9 mouse cellular contexts compared by ENCODE assay signal in the genomic region with DNA sequence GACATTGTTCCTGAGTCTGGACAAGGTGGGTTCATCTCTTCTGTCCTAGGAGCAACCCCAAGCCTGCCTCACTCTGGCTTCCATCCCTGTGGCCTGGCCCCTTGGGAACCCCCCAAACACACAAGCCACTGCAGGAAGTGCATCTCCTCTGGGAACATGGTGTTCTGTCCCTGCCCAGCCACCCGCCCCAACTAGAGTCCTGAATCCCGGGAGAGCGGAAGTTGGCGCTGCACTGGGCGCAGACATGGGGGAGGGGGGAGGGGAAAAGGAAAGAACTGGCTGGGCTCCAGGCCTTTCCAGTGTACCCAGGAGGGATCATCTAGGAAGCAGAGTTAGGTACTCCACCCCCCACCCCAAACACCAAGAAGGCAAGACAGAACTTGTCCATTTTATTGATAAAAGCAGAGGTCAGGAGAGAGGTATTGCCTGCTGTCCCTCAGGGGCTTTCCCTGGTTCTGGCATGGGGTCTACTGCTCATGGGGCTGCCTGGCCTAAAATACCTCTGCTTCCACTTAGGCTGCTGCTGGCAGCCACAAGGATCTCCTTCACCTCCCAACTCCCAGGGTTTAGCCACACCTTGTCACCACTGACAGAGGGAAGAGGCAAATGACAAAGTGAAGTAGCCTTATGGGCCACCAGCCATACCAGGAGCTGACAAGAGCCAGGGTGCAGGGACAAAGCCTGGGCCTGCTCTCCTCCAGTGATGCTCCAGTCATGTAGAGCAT. TPM values are rescaled to one million over a fixed set of nuclear protein-coding genes. Genes with fewer than 3 reads are reported as not detected.
A peak's percentile ranks its signal among the peaks of the same experiment; 100 is the strongest.
DNase-seq lines count a peak whose midpoint lies in the region; ATAC-seq and TF ChIP-seq lines count a peak whose summit lies in the region.
"Had no signal": no experiment of that assay in that cellular context is flagged by ENCODE, and none has a peak within 500 bp of the region (broad histone marks: within the 10 kb centered on the region; RNA-seq: fewer than 3 reads in every experiment).

No protein-coding gene starts in this region.

- TF ChIP-seq POLR2A in heart, adult 2 months (IDR thresholded peaks at IDR 0.05; ENCODE audit: insufficient read depth, low read depth, low read length): no peak

- intact Hi-C loops in heart, adult 2 months (cut with DNase I): loop anchor here (10.0 kb wide), 1 partner anchor 529 kb away; a partner anchor contains a TSS

- H3K27ac ChIP-seq in heart, adult 2 months: peak overlapping the region; percentile 97
- H3K27ac ChIP-seq: neural tube, embryonic 12.5 days had no signal

- no peak for ATAC-seq in CD4-positive, CD25-positive, alpha-beta regulatory T cell, adult 4 months

- no peaks in the 10 kb centered on the region for H3K27me3 ChIP-seq in heart, adult 2 months (ENCODE audit: control insufficient read depth, insufficient read depth, low read length)
- H3K27me3 ChIP-seq: neural tube, embryonic 12.5 days had no signal

- 8% methylated on average over 5 of the region's 5 CpGs for WGBS in heart, adult 2 months

- TF ChIP-seq CTCF in heart, adult 2 months (IDR thresholded peaks at IDR 0.05): no peak

- peak overlapping the region; percentile 19; the same call in 1 of the 2 replicates for H3K4me3 ChIP-seq in heart, adult 2 months
- H3K4me3 ChIP-seq: neural tube, embryonic 12.5 days had no signal

- peaks cover 48% of the 10 kb centered on the region for H3K4me1 ChIP-seq in heart, adult 2 months (ENCODE audit: control insufficient read depth, insufficient read depth, low read length)

- peak; percentile 6 to 23 for DNase-seq in left cerebral cortex, adult 18-20 months (ENCODE audit: low spot score in 2 of 2)
- no peak for DNase-seq in left cerebral cortex, adult 9 months (ENCODE audit: low spot score in 2 of 2)
- peak; percentile 65 to 71 for DNase-seq in adrenal gland, postnatal 36 days
- DNase-seq in heart, adult 2 months: peak; percentile 79 to 86
- peak; percentile 66 for DNase-seq in kidney, postnatal 10 days
- DNase-seq in lung, postnatal 4 days: peak; percentile 59 to 80
- no peak for DNase-seq in thymus, postnatal 25 days

- H3K79me2 ChIP-seq in heart, adult 2 months (replicated peaks; ENCODE audit: control insufficient read depth, insufficient read depth, low read length): 0 out of 2 replicates have a peak, but pooled peaks cover 2% of the 10 kb centered on the region

- peaks cover 29% of the 10 kb centered on the region for H3K36me3 ChIP-seq in heart, adult 2 months (ENCODE audit: control insufficient read depth, insufficient read depth, low read length)

- no peak overlapping the region; the same call in 1 of the 2 replicates for H3K9ac ChIP-seq in heart, adult 2 months (ENCODE audit: low read depth, low read length)

- peak; percentile 91 for TF ChIP-seq EP300 in heart, adult 2 months (IDR thresholded peaks at IDR 0.05; ENCODE audit: insufficient read depth, low read depth, low read length)

RNA-seq across cellular contexts. Expression of a gene that starts 4.2 kb away (rescaled TPM):
- 10 to 100 TPM; 74.0 to 80.4 TPM for total RNA-seq in left cerebral cortex, adult 18-20 months (2021)
- total RNA-seq in adrenal gland, postnatal 36 days (2021): 100 to 1,000 TPM; 133 to 137 TPM
- 10 to 100 TPM; 63.3 to 71.4 TPM for total RNA-seq in heart, adult 2 months (2021)
- 78.1 and 89.8 TPM in 2 replicates for polyA plus RNA-seq in heart, adult 2 months (2012; rRNA removed)
- polyA plus RNA-seq in CD4-positive, CD25-positive, alpha-beta regulatory T cell, adult 4 months (2017; shearing (Covaris generic)): 100 to 1,000 TPM; 128 to 166 TPM

RNA-seq across cellular contexts. Expression of a gene that starts 14.0 kb away (rescaled TPM):
- 1 to 10 TPM; 7.8 to 8.6 TPM for total RNA-seq in left cerebral cortex, adult 18-20 months (2021)
- 10 to 100 TPM in 1 of 2 experiments, 1 to 10 TPM in 1; 8.9 to 10.3 TPM for total RNA-seq in adrenal gland, postnatal 36 days (2021)
- 1 to 10 TPM; 3.2 to 4.8 TPM for total RNA-seq in heart, adult 2 months (2021)
- polyA plus RNA-seq in heart, adult 2 months (2012; rRNA removed): 0.92 and 1.8 TPM in 2 replicates
- 10 to 100 TPM; 80.1 to 90.0 TPM for polyA plus RNA-seq in CD4-positive, CD25-positive, alpha-beta regulatory T cell, adult 4 months (2017; shearing (Covaris generic))

RNA-seq across cellular contexts. Expression of a gene that starts 14.1 kb away (rescaled TPM):
- 1 to 10 TPM; 1.6 TPM for total RNA-seq in left cerebral cortex, adult 18-20 months (2021)
- 1 to 10 TPM; 8.0 to 8.5 TPM for total RNA-seq in adrenal gland, postnatal 36 days (2021)
- 1 to 10 TPM; 7.0 TPM for total RNA-seq in heart, adult 2 months (2021)
- polyA plus RNA-seq in heart, adult 2 months (2012; rRNA removed): 3.4 and 4.3 TPM in 2 replicates
- polyA plus RNA-seq in CD4-positive, CD25-positive, alpha-beta regulatory T cell, adult 4 months (2017; shearing (Covaris generic)): 1 to 10 TPM in 1 of 2 experiments, under 1 TPM in 1; 0.77 to 3.5 TPM

Comparison
In these comparisons a context has a peak if more than half of its experiments do, and no peak if none do; other contexts are left out.
1. DNase-seq: peak in left cerebral cortex, adult 18-20 months (2 of 2), adrenal gland, postnatal 36 days (2 of 2), heart, adult 2 months (2 of 2), kidney, postnatal 10 days (single experiment) and lung, postnatal 4 days (2 of 2); none in left cerebral cortex, adult 9 months (0 of 2) and thymus, postnatal 25 days (single experiment).